Mouse (Mus musculus): ENCODE results near the gene Gria1. TPM values are rescaled to one million over a fixed set of nuclear protein-coding genes. Genes with fewer than 3 reads are reported as not detected.

Gene Gria1
- not detected in 2 replicates for total RNA-seq (2017)

GRCm38 (mm10) chr11:57011024-57011690 is at the start of gene Gria1:
Gene Gria1 (plus strand): TSS chr11:57011387.
- ATAC-seq (replicated peaks in 1 of 2; ENCODE audit: insufficient read depth in 1 of 2, low FRiP score in 2 of 2, low TSS enrichment in 1 of 2, low read depth in 1 of 2, poor library complexity in 2 of 2, severe bottlenecking in 2 of 2), result no peak

- ATAC-seq (replicated peaks in 1 of 2; ENCODE audit: insufficient read depth in 1 of 2, low FRiP score in 2 of 2, low TSS enrichment in 1 of 2, low read depth in 1 of 2, poor library complexity in 2 of 2, severe bottlenecking in 2 of 2), result no peak
Measured at GRCm38 (mm10) chr11:56961751-56962150, 49.4 kb upstream of the Gria1 start.

GRCm38 (mm10) chr11:56972814-56973213 is 38.4 kb upstream of the Gria1 start:
- ATAC-seq (replicated peaks in 1 of 2; ENCODE audit: insufficient read depth in 1 of 2, low FRiP score in 2 of 2, low TSS enrichment in 1 of 2, low read depth in 1 of 2, poor library complexity in 2 of 2, severe bottlenecking in 2 of 2), result no peak

DNA sequence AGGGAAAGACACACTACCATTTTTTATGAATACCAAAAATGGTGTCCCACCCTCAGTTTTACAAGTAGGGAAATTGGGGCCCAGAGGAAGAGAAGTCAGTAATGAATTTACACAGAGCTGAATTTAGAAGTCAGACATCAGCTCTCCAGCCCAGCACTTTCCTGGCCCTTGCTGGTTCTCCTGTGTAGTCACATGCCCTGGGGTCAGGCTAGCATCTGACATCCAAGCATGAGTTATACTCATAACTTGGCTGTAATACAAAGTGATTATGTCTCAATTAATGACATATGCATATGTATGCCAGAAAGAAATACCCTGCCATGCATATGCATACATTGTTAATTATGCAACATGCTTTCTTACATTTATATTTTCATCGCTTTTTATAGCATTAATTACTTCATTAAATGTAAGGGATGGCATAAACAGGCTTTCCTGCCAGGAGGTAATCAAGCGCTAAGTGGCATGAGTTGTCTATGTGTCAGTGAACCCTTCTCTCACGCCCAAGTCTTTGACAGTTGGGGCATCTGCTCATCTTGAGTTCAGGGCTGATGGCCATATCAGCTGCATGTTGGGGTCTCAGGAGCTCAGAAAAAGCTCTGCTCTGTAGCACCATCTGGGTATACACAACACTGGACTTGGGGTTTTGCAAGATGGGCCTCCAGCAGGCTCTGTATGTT is 26.7 kb upstream of the Gria1 start:
- no peak for ATAC-seq (replicated peaks in 1 of 2; ENCODE audit: insufficient read depth in 1 of 2, low FRiP score in 2 of 2, low TSS enrichment in 1 of 2, low read depth in 1 of 2, poor library complexity in 2 of 2, severe bottlenecking in 2 of 2)

- ATAC-seq (replicated peaks in 1 of 2; ENCODE audit: insufficient read depth in 1 of 2, low FRiP score in 2 of 2, low TSS enrichment in 1 of 2, low read depth in 1 of 2, poor library complexity in 2 of 2, severe bottlenecking in 2 of 2), result no peak
Measured at GRCm38 (mm10) chr11:56985457-56985856, 25.7 kb upstream of the Gria1 start.

DNA sequence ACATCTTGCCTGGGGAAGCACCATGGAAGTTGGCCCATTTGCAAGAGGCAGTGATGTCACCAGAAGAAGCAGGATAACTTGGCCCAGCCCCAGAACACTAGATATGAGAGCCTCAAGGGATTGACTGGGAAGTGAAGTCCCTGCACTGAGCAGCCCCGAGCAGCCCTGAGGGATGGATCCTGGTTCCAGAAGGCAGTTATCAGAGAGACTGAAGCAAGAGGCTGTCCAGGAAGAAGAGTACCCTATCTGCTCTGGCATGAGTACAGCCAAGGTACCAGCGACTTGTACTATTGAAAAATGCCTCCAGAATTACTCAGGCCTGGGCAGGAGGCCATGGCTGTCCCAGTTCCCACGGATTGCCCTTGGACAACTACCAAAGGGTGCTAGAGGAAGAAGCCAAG is 11.6 kb upstream of the Gria1 start:
- no peak for ATAC-seq (replicated peaks in 1 of 2; ENCODE audit: insufficient read depth in 1 of 2, low FRiP score in 2 of 2, low TSS enrichment in 1 of 2, low read depth in 1 of 2, poor library complexity in 2 of 2, severe bottlenecking in 2 of 2)

DNA sequence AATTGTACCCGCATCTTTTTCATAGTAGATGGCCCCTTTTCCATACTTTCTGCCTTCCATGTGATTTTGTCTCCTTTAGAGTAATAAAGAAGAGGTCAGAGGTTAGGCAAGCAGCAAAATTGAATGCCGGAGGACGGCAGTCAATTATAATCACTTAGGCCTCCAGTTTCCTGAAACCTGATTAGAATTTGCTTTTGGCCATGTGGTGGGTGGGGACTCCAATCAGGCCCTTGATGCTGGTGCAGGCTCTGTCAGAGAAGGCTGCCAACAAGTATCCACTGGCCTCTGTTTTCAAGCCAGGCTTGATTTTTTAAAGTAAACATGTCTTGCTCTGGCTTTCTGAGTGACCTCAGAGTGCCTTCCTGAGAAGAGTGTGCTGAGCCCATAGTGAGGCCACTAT is 6.6 kb upstream of the Gria1 start:
- no peak for ATAC-seq (replicated peaks in 1 of 2; ENCODE audit: insufficient read depth in 1 of 2, low FRiP score in 2 of 2, low TSS enrichment in 1 of 2, low read depth in 1 of 2, poor library complexity in 2 of 2, severe bottlenecking in 2 of 2)

- ATAC-seq (replicated peaks in 1 of 2; ENCODE audit: insufficient read depth in 1 of 2, low FRiP score in 2 of 2, low TSS enrichment in 1 of 2, low read depth in 1 of 2, poor library complexity in 2 of 2, severe bottlenecking in 2 of 2), result no peak
Measured at GRCm38 (mm10) chr11:57005341-57005740, 5.8 kb upstream of the Gria1 start.

DNA sequence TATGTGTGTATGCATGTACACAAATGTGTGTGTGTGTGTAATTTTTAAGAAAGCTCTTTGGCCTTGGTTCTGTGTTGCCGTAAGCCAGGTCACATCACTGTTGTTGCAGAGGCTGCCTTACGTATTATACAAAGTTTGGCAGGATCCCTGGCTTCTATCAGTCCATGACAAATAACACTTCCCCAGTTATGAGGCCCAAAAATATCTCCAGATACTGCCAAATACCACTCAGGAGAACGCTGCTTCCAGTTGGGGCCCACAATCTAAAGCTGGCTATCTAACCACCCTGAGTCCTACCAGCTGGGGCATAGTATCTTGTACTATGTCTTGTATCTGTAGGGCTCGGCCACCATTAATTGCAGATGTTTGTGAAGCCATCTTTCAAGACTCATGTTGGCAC is 3.4 kb upstream of the Gria1 start:
- ATAC-seq (replicated peaks in 1 of 2; ENCODE audit: insufficient read depth in 1 of 2, low FRiP score in 2 of 2, low TSS enrichment in 1 of 2, low read depth in 1 of 2, poor library complexity in 2 of 2, severe bottlenecking in 2 of 2), result no peak

DNA sequence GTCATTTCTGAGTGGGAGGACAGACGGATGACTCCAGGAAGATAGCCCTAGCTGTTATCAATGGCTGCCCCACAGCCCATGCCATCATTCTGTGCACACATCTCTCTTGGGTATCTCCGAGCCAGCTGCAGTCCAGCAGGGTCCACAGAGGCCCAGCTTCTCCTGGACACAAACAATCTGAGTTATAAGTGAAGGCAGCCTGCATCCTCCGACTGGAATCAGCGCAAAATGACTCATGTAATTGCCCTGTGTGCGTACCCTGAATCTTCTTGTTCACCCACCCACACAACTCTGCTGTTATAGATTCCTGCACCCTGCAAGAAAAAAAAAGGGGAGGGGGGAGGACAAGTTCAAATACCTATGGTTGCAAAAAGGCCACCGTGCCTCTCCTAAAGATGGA is 576 bp upstream of the Gria1 start:
- ATAC-seq (replicated peaks in 1 of 2; ENCODE audit: insufficient read depth in 1 of 2, low FRiP score in 2 of 2, low TSS enrichment in 1 of 2, low read depth in 1 of 2, poor library complexity in 2 of 2, severe bottlenecking in 2 of 2), result no peak

DNA sequence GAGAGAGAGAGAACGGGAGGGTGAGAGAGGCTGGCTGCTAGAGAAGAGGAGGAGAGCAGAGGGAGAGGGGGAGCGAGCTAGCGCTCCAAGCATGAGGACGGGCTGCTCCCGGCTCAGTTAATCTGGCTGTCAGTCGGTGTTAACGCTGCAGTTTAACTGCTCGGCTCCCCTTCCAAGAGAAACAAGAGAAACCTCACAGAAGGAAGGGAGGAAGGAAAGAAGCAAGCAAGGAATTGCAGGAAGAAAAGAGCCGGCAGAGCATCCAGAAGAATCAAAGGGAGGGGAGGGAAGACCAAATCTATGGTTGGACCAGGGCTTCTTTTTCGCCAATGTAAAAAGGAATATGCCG is 478 bp downstream of the Gria1 start:
- no peak for ATAC-seq (replicated peaks in 1 of 2; ENCODE audit: insufficient read depth in 1 of 2, low FRiP score in 2 of 2, low TSS enrichment in 1 of 2, low read depth in 1 of 2, poor library complexity in 2 of 2, severe bottlenecking in 2 of 2)

DNA sequence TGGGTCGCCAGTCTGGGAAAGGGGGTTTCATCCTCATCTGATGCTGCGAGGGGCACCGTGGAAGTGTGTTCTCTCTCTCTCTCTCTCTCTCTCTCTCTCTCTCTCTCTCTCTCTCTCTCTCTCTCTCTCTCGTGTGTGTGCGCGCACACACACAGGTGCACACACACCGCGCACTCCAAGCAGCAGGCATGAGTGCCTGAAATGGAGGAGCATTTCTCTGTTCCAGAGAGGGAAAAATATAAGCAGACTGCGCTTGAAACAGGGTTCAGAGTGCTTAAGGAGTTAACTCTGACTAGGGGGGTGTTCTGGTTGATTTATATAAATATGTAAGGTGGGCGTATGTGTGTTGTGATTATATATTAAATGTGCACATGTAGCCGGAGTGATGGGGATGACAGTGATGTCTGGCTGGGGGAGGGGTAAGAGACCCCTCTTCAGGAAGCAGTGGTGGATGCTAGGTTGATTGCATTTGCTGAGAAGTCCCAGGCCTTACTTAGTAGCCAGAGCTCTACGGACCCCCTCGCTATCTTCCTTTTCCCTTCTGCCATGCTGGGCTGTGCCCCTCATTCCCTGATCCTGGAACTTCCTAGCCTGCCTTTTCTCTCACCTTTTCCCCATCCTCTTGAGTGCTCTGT is 1.2 kb downstream of the Gria1 start:
- no peak for ATAC-seq (replicated peaks in 1 of 2; ENCODE audit: insufficient read depth in 1 of 2, low FRiP score in 2 of 2, low TSS enrichment in 1 of 2, low read depth in 1 of 2, poor library complexity in 2 of 2, severe bottlenecking in 2 of 2)

DNA sequence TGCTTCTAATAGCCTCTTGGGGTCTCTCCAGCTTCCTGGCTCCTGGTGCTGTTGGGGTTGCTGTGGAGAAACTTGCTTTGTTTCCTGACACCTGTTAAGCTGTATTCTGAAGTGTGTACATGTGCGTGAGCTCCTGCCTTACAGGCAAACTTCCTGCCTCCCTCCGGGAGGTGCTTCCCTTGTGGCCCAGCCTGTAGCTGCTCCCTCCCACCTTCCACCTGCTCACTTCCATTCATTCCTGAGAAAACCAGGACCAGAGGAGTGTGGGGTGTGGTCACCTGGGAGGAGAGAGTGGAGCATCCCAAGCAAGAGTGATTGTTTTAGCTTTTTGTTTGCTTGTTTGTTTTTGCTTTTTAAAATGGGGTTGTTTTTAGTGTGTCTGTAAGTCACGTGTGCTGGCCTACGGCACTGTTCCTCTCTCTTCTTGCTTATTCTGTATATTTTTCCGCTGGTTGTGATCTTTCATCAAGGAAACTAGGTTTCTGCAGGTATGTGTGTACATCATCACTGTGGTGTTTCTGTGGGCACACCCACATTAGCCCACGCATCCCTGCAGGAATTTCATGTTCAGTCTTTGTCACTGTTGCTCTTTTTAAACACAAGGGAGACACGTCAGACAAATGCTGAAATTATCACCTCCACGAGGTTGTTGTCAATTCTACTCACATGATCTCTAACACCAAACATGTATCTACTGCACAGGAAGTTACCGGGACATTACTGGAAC is 2.4 kb downstream of the Gria1 start:
- ATAC-seq (replicated peaks in 1 of 2; ENCODE audit: insufficient read depth in 1 of 2, low FRiP score in 2 of 2, low TSS enrichment in 1 of 2, low read depth in 1 of 2, poor library complexity in 2 of 2, severe bottlenecking in 2 of 2), result no peak

DNA sequence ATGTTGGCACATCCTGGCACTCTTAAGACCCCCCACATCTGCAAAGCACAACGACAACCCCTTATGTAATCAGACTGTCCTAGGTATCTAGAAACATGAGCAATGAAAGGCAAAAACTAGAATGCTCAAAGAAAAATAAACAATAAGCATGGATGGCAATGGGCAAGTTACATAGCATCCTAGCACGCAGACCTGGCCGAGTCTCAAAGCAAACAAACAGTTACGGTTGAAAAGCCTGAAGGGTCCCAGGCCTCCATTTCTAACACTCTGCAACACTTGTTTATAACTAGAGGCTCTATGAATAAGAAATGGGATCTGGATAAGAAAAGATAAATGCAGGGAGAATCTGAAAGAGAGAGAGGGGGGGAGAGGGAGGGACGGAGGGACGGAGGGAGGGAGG is 3.2 kb downstream of the Gria1 start:
- ATAC-seq (replicated peaks in 1 of 2; ENCODE audit: insufficient read depth in 1 of 2, low FRiP score in 2 of 2, low TSS enrichment in 1 of 2, low read depth in 1 of 2, poor library complexity in 2 of 2, severe bottlenecking in 2 of 2), result no peak

- ATAC-seq (replicated peaks in 1 of 2; ENCODE audit: insufficient read depth in 1 of 2, low FRiP score in 2 of 2, low TSS enrichment in 1 of 2, low read depth in 1 of 2, poor library complexity in 2 of 2, severe bottlenecking in 2 of 2), result no peak
Measured at GRCm38 (mm10) chr11:57018536-57018935, 7.3 kb downstream of the Gria1 start.

- ATAC-seq (replicated peaks in 1 of 2; ENCODE audit: insufficient read depth in 1 of 2, low FRiP score in 2 of 2, low TSS enrichment in 1 of 2, low read depth in 1 of 2, poor library complexity in 2 of 2, severe bottlenecking in 2 of 2), result no peak
Measured at GRCm38 (mm10) chr11:57022400-57022799, 11.2 kb downstream of the Gria1 start.

DNA sequence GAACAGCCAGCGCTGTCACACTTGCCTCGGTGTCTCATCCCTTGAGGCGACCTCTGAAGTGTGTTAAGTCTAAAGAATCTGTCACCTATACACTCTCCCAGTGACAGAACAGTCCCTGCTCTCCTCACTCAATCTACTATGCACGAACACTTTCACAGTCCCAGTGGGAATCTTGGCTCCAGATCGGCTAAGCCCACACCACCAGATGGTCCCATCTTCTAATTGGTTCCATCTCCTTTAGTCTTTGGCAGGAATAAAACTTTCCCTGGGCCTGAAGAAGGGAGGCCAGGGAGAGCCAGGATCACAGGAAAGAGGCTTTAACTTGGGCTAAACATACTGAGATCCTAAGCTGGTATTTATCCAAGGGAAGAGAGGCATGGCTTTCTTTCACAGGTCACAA is 19.3 kb downstream of the Gria1 start:
- ATAC-seq (replicated peaks in 1 of 2; ENCODE audit: insufficient read depth in 1 of 2, low FRiP score in 2 of 2, low TSS enrichment in 1 of 2, low read depth in 1 of 2, poor library complexity in 2 of 2, severe bottlenecking in 2 of 2), result no peak

- ATAC-seq (replicated peaks in 1 of 2; ENCODE audit: insufficient read depth in 1 of 2, low FRiP score in 2 of 2, low TSS enrichment in 1 of 2, low read depth in 1 of 2, poor library complexity in 2 of 2, severe bottlenecking in 2 of 2), result no peak
Measured at GRCm38 (mm10) chr11:57038807-57039206, 27.6 kb downstream of the Gria1 start.

Data from hematopoietic stem cell, adult 5-6 weeks (primary cell).